Mouse (Mus musculus) layer of hippocampus, adult 9-10 months (tissue): ENCODE data around the gene Trmt1.
A peak's percentile ranks its signal among the peaks of the same experiment; 100 is the strongest.

Source experiments
- DNase-seq: peaks from one replicate; pipeline ENCODE4 v3.0.0; 2022; ENCODE audit warnings: low spot score

Trmt1 gene

GRCm38 (mm10) chr8:84732545-84732944, 46.4 kb downstream of the Trmt1 start:
- DNase-seq = no peak

- no peak for DNase-seq
Observed at GRCm38 (mm10) chr8:84732996-84733395, 46.9 kb downstream of the Trmt1 start.

DNA sequence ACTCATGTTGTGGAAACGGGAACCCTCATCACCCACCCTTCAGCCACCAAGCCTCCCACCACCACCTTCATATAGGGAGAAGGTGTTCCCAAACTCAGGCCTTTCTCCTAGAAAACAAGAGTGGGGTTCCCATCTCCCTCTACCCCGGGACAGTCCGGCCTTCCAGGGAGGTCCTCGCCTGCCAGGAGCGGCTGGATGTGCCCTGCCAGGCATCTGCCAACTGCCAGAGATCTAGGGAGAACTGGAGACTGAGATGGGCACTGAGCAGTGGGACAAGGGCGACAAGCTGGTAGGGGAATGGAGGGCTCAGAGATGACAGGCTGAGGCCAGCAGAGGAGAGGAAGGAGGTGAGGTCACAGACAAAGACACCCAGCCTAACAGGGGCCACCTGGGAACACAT, 47.9 kb downstream of the Trmt1 start:
- DNase-seq = no peak

DNA sequence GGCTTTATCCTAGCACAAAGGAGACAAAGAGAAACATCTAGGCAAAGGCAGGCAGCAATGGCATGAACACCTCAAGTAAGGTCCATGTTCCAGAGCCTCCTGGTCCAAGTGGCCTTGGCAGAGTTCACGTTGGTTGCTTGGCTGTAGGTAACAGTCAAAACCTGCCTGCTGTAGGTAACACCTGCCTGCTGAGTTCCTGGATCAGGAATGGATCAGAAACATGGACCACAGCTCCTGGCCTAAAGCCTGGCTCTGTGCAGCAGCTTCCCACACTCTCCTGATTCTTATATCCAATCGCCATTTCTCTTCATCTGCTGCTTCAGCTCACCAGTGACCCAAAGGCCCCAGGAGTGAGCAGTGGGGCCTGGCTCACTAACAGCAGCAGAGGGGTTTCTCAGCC, 48.6 kb downstream of the Trmt1 start:
- DNase-seq = no peak

- no peak for DNase-seq
Observed at GRCm38 (mm10) chr8:84735597-84735996, 49.5 kb downstream of the Trmt1 start.

GRCm38 (mm10) chr8:84736521-84736920, 50.4 kb downstream of the Trmt1 start:
- DNase-seq = no peak

DNA sequence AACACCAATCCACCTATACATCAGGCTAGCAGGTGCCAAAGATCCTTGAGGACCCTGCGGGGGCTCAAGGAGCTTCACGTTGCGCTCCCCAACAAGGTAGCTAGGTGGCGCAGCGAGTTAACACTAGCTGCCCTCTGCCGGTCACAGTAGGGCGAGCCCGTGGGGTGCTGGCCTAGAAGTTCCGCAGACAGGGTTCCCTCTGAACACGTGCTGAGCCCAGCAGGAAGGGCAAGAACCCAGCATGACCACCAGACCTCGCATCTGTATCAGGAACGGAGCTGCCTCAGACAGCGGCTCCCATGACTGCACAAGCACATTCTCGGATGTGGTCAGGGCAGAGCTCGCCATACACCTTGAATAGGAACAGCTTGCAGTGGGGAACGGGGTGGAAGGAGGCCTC, 51.5 kb downstream of the Trmt1 start:
- peak; percentile 67 for DNase-seq

GRCm38 (mm10) chr8:84738266-84738665, 52.2 kb downstream of the Trmt1 start:
- no peak for DNase-seq

- no peak for DNase-seq
Observed at GRCm38 (mm10) chr8:84738715-84739400, 52.8 kb downstream of the Trmt1 start.

- DNase-seq = no peak
Observed at GRCm38 (mm10) chr8:84739401-84739742, 53.3 kb downstream of the Trmt1 start.

GRCm38 (mm10) chr8:84740895-84741843, 55.1 kb downstream of the Trmt1 start:
- DNase-seq = no peak

DNA sequence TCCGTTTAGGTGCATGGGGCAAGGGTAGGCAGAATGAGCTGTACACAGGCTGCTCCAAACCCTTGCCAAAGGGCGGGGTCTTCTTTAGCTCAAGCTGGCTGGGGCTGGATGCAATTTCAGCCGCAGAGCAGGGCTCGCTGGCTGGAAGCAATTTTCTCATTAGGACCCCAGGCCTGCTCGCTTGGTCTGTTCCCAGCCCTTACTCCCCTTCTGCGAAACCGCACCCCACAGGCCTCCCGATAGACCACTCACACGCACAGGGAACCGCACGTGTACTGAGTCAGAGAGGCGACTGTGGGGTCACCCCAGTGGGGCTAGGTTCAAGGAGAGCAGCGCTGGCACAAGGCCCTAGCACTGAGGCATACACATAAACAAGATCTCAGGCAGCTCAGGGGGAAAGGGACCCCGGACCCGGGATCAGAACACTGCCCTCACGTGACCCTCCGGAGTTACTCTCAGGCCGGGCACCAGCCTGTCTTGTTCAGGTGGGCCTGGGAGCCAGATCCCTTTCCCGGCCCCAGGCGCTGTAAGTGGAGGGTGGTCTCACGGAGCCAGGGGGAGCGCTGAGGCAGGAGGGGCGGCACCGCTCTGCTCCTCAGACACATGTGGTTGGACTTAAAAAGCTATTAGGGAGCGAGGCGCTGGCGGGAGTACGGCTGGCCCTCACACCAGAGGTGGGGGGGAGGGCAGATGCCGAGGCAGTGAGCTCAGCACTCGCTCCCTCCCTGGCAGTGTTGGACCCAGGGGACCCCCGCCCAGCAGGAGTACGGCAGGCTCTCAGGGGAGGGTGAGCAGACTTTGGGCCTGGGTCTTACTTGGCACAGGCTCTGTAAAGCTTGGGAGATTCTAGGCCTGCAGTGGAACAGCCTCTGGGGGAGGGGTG, 56.3 kb downstream of the Trmt1 start:
- no peak for DNase-seq

DNA sequence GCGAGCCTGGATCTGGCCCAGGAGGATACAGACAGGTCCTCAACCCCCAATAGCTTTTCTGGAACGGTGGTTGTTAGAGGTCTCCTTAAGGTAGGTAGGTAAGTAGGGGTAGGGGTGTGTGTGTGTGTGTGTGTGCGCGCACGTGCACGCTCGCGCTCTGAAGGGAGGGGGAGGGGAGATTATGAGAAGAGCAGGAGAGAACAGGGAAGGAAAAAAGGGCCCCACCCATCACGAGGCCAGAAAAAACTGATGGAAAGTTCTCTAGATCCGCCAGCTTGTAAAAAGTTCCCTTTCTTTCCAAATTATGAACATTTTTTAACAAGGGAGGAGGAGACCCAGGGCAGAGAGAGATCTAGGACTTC, 56.9 kb downstream of the Trmt1 start:
- DNase-seq = no peak

GRCm38 (mm10) chr8:84743517-84744420, 57.7 kb downstream of the Trmt1 start:
- no peak for DNase-seq

GRCm38 (mm10) chr8:84745032-84745925, 59.2 kb downstream of the Trmt1 start:
- DNase-seq = no peak
